Mouse (Mus musculus): Measurements from ENCODE around the gene Coq8a.

Gene Coq8a

DNA sequence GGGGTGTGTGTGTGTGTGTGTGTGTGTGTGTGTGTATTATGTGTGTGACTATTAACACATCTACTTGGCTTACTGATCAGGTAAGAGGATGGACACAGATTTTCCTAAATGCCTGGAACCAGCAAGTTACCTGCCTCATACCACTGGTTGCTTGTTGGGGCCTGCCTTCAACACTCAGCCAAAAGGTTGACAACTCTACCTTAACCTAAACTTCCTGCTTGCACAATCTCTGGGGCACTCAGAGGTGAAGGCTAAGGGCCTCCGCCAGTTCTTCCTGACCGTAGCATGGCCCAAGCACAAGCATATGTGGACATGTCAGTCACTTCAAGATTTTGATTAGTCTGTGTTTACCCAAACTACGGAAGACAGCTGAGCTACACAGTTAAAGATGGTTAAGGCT, 1.4 kb downstream of the Coq8a start:
- no peak for DNase-seq (ENCODE audit: low spot score)

DNA sequence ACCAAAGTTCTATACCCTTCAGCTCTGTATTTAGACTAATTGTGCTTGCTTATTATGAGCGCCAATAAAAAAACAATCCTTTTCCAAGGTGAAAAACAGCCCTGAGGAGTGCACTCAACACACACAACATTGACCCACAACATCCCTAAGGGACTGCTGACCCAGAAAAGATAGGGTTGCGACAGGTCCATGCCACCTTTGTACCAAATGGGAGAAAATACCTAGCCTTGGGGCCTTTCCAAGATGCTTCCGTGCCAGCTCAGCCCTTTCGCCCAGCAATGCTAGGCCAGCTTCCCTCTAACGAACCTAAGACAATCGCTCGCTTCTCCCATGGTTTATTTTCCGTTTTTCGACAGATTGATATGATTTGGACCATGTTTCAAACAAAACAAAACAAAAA, 2.9 kb downstream of the Coq8a start:
- DNase-seq (ENCODE audit: low spot score): peak; percentile 71

DNA sequence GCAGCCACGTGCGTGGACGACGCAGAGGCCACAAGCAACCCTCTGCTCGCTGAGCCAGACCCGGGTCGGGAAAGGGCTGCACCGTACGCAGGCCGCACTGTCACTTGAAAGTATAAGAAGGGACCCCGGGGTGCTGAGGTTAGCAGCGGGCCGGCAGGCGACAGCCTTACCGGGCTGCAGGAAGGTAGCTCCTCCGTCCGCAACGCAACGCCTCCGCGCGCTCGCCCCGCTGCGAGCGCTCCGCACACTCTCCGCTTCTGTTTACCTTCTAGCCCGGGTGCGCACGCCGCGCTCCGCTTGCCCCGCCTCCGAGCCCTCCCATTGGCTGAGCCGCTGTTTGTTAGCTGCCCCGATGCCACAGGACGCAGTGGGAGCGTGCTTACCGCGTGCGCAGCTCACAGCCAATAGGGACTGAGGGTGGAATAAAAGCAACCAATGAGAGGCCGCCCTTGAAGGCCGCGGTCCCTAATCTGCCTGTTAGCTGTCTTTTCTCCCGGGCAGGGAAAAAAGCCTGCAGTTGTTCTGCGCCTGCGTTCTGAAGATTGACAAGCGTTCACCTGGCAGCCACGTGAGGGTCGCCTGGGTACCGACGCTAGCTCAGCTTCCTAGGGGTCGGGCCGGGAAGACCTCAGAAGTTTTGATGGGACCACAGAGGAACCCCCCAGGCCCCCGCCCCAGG, 3.6 kb downstream of the Coq8a start:
- peak; percentile 98 for DNase-seq (ENCODE audit: low spot score)

DNA sequence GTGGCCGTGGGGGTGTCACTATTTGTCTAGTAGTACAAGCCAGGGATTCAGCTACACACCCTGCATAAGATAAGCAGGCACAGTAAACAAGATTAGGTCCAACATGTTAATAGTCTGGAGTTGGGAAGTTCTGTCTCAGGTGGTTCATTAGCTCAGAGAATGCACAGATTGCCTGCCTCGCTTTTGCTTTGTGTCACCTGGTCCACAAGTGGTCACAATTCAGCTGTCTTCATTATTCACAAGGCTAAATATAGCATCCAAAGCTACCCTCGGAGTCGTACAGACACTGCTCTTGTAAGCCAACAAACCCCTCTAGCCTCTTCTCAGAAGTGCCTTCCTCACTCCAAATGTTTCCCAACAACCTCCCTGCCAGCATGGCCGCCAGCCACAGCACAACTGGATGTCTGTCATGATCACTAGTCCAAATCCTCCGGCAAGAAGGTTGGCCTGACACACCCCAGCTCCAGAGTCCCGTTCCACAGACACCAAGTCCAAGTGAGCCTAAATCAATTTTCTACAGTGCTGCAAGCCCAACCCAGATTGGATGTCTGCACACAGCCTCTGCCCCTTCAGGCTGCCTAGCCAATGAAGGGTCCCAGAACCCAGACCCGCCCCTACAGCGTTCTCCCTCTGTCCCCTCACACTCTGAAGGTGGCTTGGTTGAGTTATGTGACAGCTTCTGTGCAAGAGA, 4.5 kb downstream of the Coq8a start:
- DNase-seq (ENCODE audit: low spot score): peak; percentile 60

DNA sequence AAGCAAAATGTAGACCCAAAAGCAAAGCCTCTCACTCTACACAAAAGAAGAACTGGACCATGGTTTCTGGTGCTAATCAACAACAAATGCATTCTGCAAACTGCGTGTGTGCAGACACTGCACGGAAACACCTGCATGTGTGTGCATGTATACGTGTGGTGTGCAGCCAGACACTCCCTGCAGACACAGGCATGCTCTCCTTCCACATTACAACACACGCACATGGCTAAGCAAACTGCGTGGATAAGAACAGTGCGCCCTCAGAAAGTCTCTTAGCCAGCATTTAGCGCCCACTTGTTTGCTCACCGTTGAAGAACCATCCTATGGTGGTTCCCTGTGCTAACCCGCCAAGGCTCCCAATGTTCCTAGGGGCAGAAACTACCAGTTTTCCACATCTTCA, 5.4 kb downstream of the Coq8a start:
- DNase-seq (ENCODE audit: low spot score): no peak

- no peak for DNase-seq (ENCODE audit: low spot score)
Observed at GRCm38 (mm10) chr1:180193391-180193935, 5.9 kb downstream of the Coq8a start.

GRCm38 (mm10) chr1:180192866-180193265, 6.5 kb downstream of the Coq8a start:
- DNase-seq (ENCODE audit: low spot score): no peak

- peak; percentile 34 for DNase-seq (ENCODE audit: low spot score)
Observed at GRCm38 (mm10) chr1:180191651-180192220, 7.7 kb downstream of the Coq8a start.

GRCm38 (mm10) chr1:180191112-180191511, 8.3 kb downstream of the Coq8a start:
- DNase-seq (ENCODE audit: low spot score): no peak

GRCm38 (mm10) chr1:180188951-180189350, 10.5 kb downstream of the Coq8a start:
- DNase-seq (ENCODE audit: low spot score): peak; percentile 55

- DNase-seq (ENCODE audit: low spot score): no peak
Observed at GRCm38 (mm10) chr1:180186371-180186770, 13.0 kb downstream of the Coq8a start.

DNA sequence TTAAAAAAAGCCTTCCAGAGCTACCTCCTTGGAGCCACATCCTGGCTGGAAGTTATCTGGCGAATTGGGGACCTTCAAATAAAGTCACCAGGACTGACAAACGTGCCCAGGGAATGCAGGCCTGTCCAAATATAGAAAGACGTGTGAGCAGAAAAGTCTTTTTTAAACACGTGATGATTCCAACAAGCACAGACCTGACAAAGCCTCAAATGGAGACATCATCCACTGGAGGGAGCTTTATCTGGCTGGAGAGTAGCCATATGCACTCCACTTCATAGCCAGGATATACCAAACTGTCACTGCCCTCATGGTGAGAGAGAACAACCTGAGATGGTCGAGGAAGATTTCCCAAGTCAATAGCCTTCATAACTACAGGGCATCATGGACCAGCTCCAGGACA, 13.5 kb downstream of the Coq8a start:
- DNase-seq (ENCODE audit: low spot score): no peak

DNA sequence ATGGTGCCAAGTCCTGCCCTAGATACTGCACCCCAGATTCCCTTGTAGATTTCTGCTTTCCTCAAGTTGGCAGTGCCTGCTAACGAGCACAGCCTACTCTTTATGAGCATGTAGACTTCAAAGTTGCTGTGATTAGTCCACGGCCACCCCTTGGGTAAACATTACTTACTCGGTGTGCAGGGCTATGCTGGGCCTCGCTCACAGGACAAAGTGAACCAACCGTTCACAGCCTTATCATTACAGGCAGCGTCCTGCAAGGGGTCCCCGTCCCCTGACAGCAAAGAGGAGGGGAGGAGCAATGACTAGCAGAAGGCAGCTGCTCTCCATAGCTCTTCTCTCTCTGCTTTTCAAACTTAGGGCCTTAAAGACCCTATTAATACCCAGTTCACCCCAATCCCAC, 14.6 kb downstream of the Coq8a start:
- no peak for DNase-seq (ENCODE audit: low spot score)

DNA sequence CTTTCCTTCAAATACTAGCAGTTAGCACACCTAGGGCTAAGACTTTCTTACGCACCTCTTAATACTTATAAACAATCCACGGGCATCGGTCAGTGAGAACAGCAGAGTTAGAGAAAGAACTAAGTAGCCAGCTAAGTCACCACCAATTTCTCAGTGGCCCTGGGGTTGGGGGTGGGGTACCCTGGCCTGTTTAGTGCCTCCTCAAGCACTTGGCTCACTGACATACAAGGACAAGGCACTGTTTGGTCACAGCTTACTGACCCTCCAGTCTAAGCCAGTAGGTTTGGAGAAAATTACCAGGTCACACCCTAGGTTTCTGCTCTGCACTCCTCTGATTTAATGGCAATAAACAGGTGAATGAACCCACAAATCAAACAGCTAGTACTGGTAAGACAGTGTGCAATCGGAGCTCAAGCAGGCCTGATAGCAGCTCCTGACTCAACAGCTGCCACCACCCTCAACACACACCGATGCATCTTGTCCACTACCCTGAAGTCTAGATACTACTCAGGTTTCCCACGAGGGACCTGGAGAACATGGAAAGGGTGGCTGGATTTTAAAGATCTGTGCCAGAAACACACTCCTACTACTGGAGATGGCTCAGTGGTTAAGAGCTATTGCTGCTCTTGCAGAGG, 15.8 kb downstream of the Coq8a start:
- DNase-seq (ENCODE audit: low spot score): no peak

- no peak for DNase-seq (ENCODE audit: low spot score)
Observed at GRCm38 (mm10) chr1:180182731-180183130, 16.7 kb downstream of the Coq8a start.

GRCm38 (mm10) chr1:180181966-180182319, 17.5 kb downstream of the Coq8a start:
- no peak for DNase-seq (ENCODE audit: low spot score)

DNA sequence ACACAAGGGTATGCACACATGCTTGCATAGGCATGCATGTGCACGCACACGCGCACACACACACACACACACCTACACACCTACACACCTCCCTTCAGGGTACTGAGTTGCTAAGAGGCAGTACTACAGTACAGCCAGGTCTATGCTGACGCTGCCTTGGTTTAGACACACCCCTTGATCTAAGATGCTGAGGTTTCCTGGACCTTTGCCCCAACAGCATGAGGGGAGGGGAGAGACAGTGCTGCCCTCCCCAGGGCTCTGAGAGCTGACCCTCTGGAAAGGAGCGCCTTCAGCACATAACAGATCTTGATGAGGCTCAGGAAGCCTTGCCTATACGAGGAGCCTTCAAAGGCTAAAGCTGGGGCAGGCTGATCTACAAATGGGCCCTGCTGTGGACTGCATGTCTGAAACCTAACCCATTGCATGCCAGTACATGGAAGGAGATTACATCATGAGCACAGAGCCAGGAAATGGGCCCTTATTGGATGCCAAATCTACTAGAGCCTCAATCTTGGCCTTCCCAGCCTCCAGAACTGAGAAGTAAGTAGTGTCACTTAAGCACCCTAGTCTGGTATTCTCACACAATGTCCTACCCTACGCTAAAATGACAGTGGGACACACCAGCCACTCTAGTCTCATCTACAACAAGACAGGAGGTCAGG, 18.0 kb downstream of the Coq8a start:
- no peak for DNase-seq (ENCODE audit: low spot score)

DNA sequence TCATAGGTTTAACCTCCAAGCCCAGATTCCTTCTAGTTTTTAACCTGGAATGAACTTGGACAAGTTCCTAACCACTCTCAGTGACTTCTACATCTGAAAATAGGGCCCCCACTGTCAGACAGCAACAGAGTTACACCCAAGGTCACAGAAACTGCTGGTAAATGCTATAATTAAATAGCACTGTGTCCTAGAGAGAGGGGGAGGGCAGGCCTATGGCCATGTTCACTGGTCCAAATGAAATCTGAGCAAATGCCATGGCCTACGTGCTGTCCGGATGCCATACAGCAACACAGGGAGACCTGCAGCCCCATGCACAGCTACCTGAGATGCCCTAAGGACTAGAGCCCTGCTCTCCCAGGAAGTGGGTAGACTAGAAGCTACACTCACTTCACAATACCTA, 19.6 kb downstream of the Coq8a start:
- no peak for DNase-seq (ENCODE audit: low spot score)

GRCm38 (mm10) chr1:180179100-180179499, 20.3 kb downstream of the Coq8a start:
- no peak for DNase-seq (ENCODE audit: low spot score)

DNA sequence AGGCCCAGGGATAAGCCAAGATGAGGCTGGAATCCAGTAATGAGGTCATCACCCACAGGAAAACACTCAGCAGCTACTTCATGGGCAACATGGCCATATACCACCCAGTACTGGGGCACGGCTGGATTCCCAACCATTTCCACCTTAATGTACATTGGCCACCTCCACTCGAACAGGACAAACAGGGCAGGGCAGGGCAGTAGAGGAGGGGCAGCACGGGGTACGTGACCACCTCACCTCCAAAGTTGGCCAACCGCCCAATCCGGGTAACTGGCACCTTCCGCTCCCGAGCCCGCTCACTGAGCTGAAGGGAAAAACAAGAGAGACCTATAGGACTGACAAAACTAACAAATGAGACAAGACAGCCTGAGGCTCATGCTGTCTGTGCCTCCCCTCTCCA, 21.1 kb downstream of the Coq8a start:
- DNase-seq (ENCODE audit: low spot score): no peak

GRCm38 (mm10) chr1:180176784-180177183, 22.6 kb downstream of the Coq8a start:
- DNase-seq (ENCODE audit: low spot score): no peak

- no peak for DNase-seq (ENCODE audit: low spot score)
Observed at GRCm38 (mm10) chr1:180175635-180176034, 23.8 kb downstream of the Coq8a start.

Data from adipocyte (in vitro differentiated cells).